Mouse (Mus musculus): ENCODE measurements around the gene Atg9a.

- peak; percentile 45; the same call in 1 of the 2 replicates for TF ChIP-seq CTCF (IDR thresholded peaks at IDR 0.05; ENCODE audit: low read depth, low read length)
- TF ChIP-seq POLR2AphosphoS5 (IDR thresholded peaks at IDR 0.05; ENCODE audit: insufficient replicate concordance, low read depth, low read length): no peak
- TF ChIP-seq GATA1 (IDR thresholded peaks at IDR 0.05; ENCODE audit: borderline replicate concordance, low read length): no peak
- TF ChIP-seq TAL1 (conservative IDR thresholded peaks at IDR 0.05; ENCODE audit: low read depth, low read length): no peak
- no peak for TF ChIP-seq GATA2 (IDR thresholded peaks at IDR 0.05; ENCODE audit: borderline replicate concordance, low read depth, low read length)
Measured at GRCm38 (mm10) chr1:75142301-75143261, 49.4 kb downstream of the Atg9a start, which contains the start of the genes Cnppd1 and Retreg2.
